Mouse (Mus musculus) bone marrow, adult 2 months (tissue): ENCODE results near the gene Cd8b1.

Experiments used
- CTCF ChIP-seq: fragments of 200-500 bp; IDR thresholded peaks from 2 replicates; pipeline ENCODE4 v1.5.1; 2011; ENCODE audit warnings: low read length, control low read depth; ENCODE audit not compliant: control insufficient read depth, insufficient read depth
- POLR2A ChIP-seq: fragments of 200-500 bp; IDR thresholded peaks from 2 replicates; pipeline ENCODE4 v1.6.1; 2011; ENCODE audit warnings: low read depth, mild to moderate bottlenecking, control low read depth, low read length, borderline replicate concordance; ENCODE audit not compliant: control insufficient read depth

DNA sequence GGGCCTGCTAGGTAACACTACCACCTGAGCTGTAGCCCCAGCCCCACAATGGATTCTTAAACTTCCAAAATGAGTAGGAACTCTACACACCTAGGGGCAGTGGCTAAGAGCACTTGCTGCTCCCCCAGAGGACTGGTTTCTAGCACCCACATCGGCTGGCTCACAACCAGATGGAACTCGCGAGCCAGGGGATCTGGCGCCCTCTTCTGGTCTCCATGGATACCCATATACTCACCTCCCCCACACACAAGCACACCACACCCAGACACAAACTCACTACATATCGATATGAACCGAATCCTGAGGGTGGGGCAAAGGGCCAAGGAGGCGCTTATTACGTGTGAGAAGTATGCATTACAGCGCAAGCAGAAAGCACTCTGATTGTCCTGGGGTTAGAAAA is 25.4 kb downstream of the Cd8b1 start:
- TF ChIP-seq CTCF (peak; percentile 12; the same call in 1 of the 2 replicates), POLR2A (no peak)
